Mouse (Mus musculus): ENCODE data around the gene Bdkrb2.

Bdkrb2 gene

DNA sequence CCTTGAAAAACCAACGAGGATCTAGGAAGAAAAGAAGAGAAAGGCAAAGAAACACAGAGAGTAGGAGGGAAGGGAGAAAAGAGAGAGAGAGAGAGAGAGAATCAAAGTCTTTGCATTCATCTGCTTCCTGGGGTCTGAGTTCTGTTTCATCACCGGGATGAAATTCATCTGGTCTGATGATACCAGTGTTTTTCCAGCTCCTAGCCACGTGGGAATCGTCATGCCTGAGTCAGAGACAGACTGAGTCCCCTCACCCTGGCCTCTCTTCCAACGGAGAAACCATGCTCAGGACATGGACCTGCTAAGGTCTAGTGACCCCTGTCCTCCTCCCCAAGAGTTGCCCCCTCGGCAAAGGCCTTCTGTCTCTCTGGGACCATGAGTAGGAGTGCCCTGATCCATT, 16.5 kb upstream of the Bdkrb2 start:
- DNase-seq (ENCODE audit: low read depth, low spot score) = no peak

DNA sequence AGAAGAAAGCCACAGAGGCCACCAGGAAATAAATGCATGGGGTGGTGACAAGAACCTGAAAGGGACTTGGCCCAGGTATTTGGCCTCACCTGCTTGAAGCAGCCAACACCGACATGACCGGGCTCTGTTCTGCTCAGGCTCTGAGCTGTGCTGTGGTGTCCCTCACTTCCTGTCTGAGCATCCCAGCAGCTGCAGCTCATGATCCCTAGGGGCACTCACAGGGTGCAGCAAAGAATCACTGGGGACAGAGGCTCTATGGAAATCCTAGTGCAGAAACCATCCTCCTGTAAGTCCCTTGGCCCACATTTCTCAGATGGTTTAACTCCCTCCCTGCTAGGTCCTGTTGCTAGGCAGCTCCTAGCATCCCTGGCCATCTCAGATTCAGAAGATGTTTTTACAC, 15.9 kb upstream of the Bdkrb2 start:
- no peak for DNase-seq (ENCODE audit: low read depth, low spot score)

DNA sequence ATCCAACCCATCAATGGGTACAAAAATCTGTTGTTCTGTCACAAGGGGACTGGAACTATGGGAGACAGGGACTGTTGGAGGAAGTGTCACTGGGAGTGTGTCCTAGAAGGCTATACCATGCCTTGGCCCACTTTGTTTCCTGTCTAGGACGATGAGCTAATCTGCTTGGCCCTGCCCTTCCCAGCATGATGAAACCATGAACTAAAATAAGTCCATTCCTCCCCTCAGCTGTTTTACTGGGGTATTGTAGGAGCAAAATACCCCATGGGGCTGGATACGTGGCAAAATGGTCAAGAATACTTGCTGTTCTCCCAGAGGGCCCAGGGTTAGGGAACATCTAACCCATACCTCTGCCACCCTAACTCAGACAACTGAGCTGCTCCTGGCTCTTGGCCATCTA, 15.0 kb upstream of the Bdkrb2 start:
- DNase-seq (ENCODE audit: low read depth, low spot score) = no peak

DNA sequence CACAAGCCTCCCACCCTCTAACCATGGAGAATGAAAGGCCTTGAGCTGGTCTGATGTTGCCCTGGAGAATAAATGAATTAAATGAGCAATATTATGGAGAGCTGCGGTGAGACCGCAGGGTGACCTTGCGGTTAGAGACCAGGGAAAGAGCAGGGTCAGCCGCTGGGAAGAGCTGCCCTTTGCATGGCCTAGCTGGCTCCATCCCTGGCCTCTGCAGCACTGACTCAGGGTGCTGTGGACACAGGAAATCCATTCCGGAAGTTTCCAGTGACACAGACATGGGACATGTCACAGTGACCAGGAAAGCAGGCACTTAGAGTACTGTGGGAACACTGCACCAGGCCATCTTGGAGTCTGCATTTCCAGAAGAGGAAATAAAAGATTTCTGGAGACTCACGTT, 14.1 kb upstream of the Bdkrb2 start:
- no peak for DNase-seq (ENCODE audit: low read depth, low spot score)

DNA sequence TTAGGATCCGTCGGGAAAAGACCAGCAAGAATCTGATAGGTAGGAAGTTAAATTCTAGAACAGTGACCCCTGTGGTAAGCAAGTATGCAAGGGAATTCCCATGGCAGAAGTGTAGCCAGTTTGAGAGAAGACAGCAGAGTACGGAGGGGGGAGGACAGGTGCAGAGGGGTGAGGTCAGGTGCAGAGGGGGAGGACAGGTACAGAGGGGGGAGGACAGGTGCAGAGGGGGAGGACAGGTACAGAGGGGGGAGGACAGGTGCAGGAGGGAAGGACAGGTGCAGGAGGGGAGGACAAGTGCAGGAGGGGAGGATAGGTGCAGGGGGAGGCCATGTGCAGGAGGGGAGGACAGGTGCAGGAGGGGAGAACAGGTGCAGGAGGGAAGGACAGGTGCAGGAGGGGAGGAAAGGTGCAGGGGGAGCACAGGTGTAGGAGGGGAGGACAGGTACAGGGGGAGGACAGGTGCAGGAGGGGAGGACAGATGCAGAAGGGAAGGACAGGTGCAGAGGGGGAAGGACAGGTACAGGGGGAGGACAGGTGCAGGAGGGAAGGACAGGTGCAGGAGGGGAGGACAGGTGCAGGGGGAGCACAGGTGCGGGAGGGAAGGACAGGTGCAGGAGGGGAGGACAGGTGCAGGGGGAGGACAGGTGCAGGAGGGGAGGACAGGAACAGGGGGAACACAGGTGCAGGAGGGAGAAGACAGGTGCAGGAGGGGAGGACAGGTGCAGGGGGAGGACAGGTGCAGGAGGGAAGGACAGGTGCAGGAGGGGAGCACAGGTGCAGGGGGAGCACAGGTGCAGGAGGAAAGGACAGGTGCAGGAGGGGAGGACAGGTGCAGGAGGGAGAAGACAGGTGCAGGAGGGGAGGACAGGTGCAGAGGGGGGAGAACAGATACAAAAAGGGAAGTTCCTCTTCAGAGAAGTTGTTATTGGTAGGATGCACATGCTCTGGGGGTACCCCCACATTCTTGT, 12.9 kb upstream of the Bdkrb2 start:
- no peak for DNase-seq (ENCODE audit: low read depth, low spot score)

DNA sequence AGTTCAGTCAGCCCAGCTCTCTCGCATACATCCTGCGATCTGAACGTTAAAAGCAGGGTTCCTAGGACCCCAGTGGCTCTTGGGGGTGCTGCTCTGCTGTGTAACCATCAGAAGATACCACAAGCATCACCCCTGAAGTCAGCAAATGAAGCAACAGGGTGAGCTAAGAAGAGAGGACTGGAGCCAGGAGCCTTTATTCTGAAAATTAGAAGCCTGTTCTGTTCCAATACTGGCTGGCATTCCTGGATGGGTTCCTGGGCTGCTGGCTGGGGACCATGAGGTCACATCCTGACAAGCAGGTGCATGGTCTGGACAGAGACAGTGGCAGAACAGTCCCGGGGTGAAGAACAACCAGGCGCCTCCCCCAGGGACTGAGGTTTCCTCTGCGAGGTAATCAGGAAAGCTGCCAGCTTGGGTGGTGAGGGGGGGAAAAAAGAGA, 11.5 kb upstream of the Bdkrb2 start:
- DNase-seq (ENCODE audit: low read depth, low spot score) = peak; percentile 65

DNA sequence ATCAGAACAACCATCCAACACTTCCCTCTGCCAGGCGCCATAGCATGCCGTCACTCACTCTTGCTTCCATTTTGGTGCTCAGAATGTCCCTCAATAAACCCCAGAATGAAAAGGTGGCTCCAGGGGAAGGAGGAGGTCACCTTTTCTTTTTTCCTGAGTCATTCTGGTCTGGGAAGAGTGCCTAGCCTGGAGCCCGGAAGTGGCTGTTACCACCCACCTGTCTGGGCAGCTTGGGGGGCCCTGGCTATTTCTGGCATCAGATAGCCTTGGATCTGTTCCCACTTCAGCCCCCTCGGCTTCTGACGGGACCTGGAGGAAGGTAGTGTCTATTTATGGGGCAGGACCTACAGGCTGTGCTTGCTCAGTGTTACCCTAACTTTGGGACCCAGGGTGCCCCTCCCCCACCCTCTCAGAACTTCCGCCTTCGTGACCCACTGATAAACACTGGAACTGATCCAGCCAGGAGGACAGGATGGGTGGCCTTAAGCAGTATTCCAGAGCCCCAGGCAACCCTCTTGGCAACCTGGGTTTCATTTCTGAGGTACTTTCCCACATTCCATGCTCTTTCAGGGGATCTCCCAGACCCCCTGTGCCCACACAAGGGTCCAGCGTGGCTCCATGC, 8.8 kb upstream of the Bdkrb2 start:
- no peak for DNase-seq (ENCODE audit: low read depth, low spot score)

- DNase-seq (ENCODE audit: low read depth, low spot score) = no peak
These were observed 7.9 kb upstream of the Bdkrb2 start for GRCm38 (mm10) chr12:105555172-105555571.

- DNase-seq (ENCODE audit: low read depth, low spot score) = no peak
These were observed 5.6 kb upstream of the Bdkrb2 start for GRCm38 (mm10) chr12:105557250-105557925.

DNA sequence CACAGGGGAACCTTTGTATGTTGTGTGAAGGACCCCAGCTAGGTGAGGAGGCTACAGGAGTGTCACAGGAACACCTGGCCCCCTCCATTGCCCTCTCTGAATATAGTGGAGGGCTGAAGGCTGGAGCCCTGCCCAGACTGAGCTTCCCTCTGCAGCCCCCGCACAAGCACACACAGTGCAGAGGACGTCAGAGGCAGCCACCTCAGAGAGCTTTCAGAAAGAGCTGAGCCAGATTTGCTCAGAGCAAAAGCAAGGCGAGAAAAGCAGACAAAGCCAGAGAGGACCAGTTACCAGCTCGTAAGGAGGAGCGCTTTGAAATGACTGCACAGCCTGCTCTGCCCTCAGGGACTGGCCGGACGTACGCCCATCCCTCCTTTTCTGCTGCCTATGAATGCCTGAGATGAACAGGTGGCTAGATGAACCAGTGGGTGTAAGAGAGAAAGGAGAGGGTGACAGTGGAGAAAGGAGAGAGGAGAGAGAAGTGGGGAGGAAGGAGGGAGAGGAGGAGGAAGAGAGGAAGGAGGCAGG, 2.0 kb upstream of the Bdkrb2 start:
- peak; percentile 76 for DNase-seq (ENCODE audit: low read depth, low spot score)

DNA sequence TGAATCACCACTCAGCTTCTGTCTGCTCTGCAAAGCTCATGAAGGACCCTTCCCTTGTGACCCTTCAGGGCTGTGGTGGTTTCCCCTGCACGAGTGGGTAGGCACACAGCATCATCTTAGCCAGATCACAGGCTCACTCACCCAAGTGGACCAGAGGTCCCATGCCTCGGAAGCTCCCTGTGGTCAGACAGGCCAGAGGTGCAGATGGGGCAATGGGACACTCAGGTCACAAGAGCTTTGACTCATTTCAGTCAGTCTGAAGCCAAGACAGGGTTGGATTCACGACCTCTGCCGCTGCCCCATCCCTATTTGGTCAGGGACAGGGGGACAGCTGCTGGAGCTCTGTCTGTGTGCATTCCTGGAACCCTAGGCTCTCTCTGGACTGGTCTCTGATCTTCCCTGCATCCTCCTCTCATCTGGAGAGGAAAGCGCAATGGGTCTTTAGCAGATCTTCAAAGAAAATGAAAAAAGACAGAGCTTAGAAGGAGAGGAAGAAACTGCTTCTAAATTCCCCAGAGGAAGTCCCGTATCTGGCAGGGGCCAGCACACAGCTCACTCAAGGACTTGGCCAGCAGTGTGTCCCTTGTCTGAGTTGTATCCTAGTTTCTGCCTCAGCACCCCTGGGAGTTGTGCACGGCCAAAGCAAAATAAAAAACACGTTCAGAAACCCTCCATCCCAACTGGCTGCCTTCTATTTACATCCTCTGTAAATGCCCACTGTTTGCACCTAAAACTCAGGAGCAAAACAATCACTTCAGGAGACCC, 788 bp upstream of the Bdkrb2 start:
- DNase-seq (ENCODE audit: low read depth, low spot score) = no peak

DNA sequence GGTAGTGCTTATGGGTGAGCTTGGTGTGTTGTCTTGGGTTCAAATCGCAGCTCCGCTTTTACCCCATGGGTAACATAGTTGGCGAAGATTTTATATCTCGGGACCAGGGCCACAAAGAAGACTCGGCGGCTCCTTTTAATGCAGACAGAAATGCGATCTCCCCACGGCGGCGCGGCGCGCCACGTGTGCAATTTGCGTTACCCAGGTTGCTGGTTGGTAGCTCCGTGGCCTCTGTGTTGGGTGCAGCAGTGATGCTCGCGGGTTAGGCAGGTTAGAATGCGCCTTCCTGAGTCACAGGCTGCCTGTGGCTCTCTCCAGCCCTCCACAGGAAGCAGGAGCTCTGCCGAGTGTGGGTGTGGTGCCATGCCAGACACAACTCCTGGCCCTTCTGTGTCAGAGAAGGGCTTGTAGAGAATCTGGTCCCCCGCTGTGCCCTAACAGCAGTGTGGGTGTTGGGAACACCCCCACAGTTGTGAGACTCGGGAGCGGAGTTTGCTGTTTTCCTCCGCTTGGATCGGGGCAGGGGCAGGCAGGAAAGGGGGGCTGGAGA, 775 bp downstream of the Bdkrb2 start:
- DNase-seq (ENCODE audit: low read depth, low spot score) = peak; percentile 66

- no peak for DNase-seq (ENCODE audit: low read depth, low spot score)
These were observed 2.2 kb downstream of the Bdkrb2 start for GRCm38 (mm10) chr12:105565221-105565620.

DNA sequence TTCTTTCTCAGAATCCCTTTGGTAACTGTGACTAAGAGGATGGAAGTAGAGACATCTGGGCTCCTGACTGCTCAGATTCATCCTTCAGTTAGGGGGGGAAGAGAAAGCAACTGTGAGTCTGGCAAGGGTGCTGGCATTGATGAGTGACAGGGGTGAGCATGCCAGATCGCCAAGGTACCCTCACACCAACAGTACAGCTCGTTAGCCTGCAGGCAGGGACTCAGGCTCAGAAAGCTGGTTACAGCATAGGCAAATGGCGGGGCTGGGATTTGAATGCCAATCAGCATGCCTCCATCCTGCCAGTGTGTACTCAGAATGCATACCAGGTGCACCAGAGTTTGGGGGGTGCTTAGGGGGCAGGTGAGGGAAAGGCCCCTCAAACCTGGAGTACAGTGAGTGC, 8.8 kb downstream of the Bdkrb2 start:
- no peak for DNase-seq (ENCODE audit: low read depth, low spot score)

GRCm38 (mm10) chr12:105572622-105573021, 9.6 kb downstream of the Bdkrb2 start:
- DNase-seq (ENCODE audit: low read depth, low spot score) = no peak

DNA sequence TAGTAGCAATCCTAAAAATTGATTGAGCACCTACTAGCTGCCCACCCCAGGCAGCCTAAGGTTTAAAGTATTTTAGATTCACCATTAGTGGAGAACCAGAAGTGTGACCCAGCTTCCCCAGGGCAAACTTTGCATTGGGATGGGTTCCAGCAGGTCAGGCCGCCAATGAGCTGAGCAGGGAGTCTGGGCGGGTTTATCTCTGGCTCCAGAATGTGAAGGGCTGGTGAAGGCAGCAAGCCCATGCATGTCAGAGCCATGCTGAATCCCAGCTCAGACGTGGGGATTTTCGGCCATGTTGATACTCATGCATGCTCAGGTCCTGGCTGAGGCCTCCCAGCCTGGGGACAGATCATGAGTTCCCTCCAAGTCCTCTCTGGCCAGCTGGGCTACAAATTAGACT, 11.3 kb downstream of the Bdkrb2 start:
- DNase-seq (ENCODE audit: low read depth, low spot score) = no peak

DNA sequence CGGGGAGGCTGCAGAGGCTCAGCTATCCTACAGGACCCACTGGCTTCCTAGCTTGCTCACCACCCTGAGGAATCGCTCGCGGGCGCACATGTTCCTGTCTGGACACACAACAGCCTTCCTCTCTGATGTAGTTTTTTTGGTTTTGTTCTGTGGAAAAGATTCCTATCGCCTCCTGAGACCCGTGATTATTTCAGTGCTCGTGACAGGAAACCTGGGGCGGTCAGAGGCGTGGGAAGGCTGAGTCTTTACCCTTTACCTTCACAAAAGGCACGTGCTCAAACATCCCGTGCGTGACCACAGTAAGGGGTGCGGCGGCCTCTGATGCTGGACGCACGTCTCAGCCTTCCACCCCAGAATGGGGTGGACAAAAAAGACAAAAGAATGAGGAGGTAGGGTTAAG, 17.5 kb downstream of the Bdkrb2 start:
- no peak for DNase-seq (ENCODE audit: low read depth, low spot score)

DNA sequence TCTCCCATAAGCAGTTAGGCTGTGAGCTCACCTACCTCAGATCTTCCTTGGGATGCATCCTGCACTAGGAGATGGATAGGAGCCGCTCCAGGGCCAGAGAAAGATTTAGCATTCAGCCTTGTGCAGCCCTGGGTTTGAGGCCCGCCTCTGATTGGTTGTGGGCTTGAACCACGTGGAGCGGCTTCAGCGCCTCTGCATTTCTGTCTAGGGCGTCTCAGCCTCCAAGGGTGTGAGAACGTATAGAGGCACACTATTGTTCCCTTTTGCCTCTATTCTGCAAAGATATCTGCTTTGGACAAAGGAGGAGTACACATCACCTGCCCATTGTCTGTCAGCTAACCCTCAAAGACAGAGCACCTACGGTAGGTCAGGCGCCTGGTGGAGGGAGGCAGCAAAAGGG, 19.5 kb downstream of the Bdkrb2 start:
- no peak for DNase-seq (ENCODE audit: low read depth, low spot score)

DNA sequence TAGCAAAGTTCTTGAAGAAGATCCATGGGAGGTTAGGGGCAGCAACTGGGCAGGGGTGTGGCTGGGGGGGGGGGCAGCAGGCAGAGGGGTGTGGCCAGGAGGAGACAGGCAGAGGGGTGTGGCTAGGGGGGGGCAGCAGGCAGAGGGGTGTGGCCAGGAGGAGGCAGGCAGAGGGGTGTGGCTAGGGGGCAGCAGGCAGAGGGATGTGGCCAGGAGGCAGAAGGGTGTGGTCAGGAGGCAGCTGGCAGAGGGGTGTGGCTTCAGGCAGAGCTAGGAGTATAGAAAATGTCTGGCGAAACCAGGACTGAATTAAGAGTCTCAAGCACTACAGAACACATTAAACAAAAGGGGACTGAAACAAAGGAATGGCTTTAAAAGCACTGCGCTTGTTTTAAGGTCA, 20.5 kb downstream of the Bdkrb2 start:
- peak; percentile 33 for DNase-seq (ENCODE audit: low read depth, low spot score)

GRCm38 (mm10) chr12:105584851-105585250, 21.8 kb downstream of the Bdkrb2 start:
- peak; percentile 84 for DNase-seq (ENCODE audit: low read depth, low spot score)

DNA sequence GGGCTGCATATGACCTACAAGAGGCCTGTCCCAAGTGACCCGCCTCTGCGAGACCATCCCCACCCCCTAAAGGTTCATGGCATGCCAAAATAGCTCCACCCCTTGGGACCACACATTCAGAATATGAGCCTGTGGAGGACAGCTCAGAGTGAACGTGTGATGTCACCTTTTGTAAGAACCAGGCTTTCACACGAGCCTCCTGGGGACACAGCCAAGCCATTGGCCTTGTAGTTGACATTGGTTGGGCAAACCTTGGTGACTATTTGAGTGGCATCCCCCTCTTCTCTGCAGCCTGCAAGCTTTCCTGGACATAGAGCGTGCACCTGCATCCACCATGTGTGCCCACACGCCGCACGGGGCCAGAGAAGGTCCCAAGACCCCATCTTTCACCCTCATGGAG, 24.5 kb downstream of the Bdkrb2 start:
- no peak for DNase-seq (ENCODE audit: low read depth, low spot score)
